9 mouse cellular contexts compared by ENCODE assay signal in the genomic region with DNA sequence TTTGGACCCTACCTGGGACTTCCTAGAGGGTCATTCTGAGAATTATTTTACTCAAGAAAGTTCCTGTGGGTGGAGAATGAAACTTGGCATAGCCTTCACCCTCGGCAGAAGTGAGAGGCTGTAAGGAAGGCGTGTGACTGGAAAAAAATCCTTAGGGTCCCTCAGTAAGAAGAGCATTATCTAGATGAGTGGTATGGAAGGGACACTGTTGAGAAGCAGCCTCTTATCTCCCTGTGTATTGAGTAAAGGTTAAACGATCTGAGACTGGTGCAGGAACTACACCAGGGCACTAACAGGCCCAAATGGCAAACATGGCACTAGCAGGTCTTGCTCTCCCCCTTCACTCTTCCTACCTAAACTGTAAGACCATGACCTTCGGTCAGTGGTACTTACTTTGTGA. TPM values are rescaled to one million over a fixed set of nuclear protein-coding genes. Genes with fewer than 3 reads are reported as not detected.
DNase-seq lines count a peak whose midpoint lies in the region; ATAC-seq and TF ChIP-seq lines count a peak whose summit lies in the region.
"Had no signal": no experiment of that assay in that cellular context is flagged by ENCODE, and none has a peak within 500 bp of the region (broad histone marks: within the 10 kb centered on the region; RNA-seq: fewer than 3 reads in every experiment).

No protein-coding gene starts in this region.

- H3K9me3 ChIP-seq in kidney, postnatal 0 days (replicated peaks; ENCODE audit: low read length): peaks cover 4% of the 10 kb centered on the region; the same call in 1 of the 2 replicates
- peaks cover 7% of the 10 kb centered on the region; the same call in 1 of the 2 replicates for H3K9me3 ChIP-seq in embryonic facial prominence, embryonic 10.5 days
- peaks cover 7% of the 10 kb centered on the region for H3K9me3 ChIP-seq in hindbrain, embryonic 16.5 days (ENCODE audit: control insufficient read depth, low read length)
- H3K9me3 ChIP-seq in midbrain, embryonic 15.5 days: no peaks in the 10 kb centered on the region

- H3K4me1 ChIP-seq in kidney, postnatal 0 days (replicated peaks; ENCODE audit: insufficient read depth, low read length): peaks cover 8% of the 10 kb centered on the region
- peaks cover 18% of the 10 kb centered on the region for H3K4me1 ChIP-seq in embryonic facial prominence, embryonic 10.5 days
- H3K4me1 ChIP-seq in hindbrain, embryonic 16.5 days (ENCODE audit: control insufficient read depth, insufficient read depth, low read depth, low read length): peaks cover 12% of the 10 kb centered on the region
- H3K4me1 ChIP-seq in midbrain, embryonic 15.5 days: peaks cover 17% of the 10 kb centered on the region

- H3K4me2 ChIP-seq in kidney, postnatal 0 days (ENCODE audit: low read length): peak overlapping the region; percentile 66
- H3K4me2 ChIP-seq in hindbrain, embryonic 16.5 days (ENCODE audit: low read length): peak overlapping the region; percentile 57
- peak overlapping the region; percentile 72 for H3K4me2 ChIP-seq in midbrain, embryonic 15.5 days

- H3K36me3 ChIP-seq in kidney, postnatal 0 days (ENCODE audit: insufficient read depth, low read length): peaks cover 12% of the 10 kb centered on the region
- H3K36me3 ChIP-seq in embryonic facial prominence, embryonic 10.5 days (replicated peaks): peaks cover 20% of the 10 kb centered on the region
- peaks cover 11% of the 10 kb centered on the region for H3K36me3 ChIP-seq in hindbrain, embryonic 16.5 days (ENCODE audit: control insufficient read depth, insufficient read depth, low read length)
- H3K36me3 ChIP-seq in midbrain, embryonic 15.5 days (replicated peaks): peaks cover 7% of the 10 kb centered on the region

- WGBS in kidney, postnatal 0 days: 79% methylated on average over 4 of the region's 4 CpGs
- 88% methylated on average over 4 of the region's 4 CpGs for WGBS in embryonic facial prominence, embryonic 10.5 days
- 90% methylated on average over 4 of the region's 4 CpGs for WGBS in hindbrain, embryonic 16.5 days
- WGBS in midbrain, embryonic 15.5 days: 91% methylated on average over 4 of the region's 4 CpGs

- no peak for TF ChIP-seq CTCF in kidney, postnatal 0 days (IDR thresholded peaks at IDR 0.05; ENCODE audit: low read depth)

- no peaks in the 10 kb centered on the region for H3K27me3 ChIP-seq in kidney, postnatal 0 days (ENCODE audit: insufficient read depth, low read length)
- no peaks in the 10 kb centered on the region for H3K27me3 ChIP-seq in embryonic facial prominence, embryonic 10.5 days (replicated peaks; ENCODE audit: low read depth, poor library complexity, severe bottlenecking)
- H3K27me3 ChIP-seq in hindbrain, embryonic 16.5 days (replicated peaks; ENCODE audit: control insufficient read depth, insufficient read depth, low read length): 0 out of 2 replicates have a peak, but pooled peaks cover 2% of the 10 kb centered on the region
- H3K27me3 ChIP-seq in midbrain, embryonic 15.5 days (replicated peaks): no peaks in the 10 kb centered on the region

- no peak; the same call in none of the 2 replicates for ATAC-seq in kidney, postnatal 0 days (replicated peaks; ENCODE audit: low FRiP score, low read depth)
- no peak; the same call in none of the 2 replicates for ATAC-seq in hindbrain, embryonic 16.5 days
- ATAC-seq in midbrain, embryonic 15.5 days (replicated peaks): peak; percentile 46
- ATAC-seq in monocyte, adult 5-6 weeks (replicated peaks; ENCODE audit: insufficient number of reproducible peaks, low FRiP score, low TSS enrichment, poor library complexity, severe bottlenecking): no peak

- H3K9ac ChIP-seq in kidney, postnatal 0 days (ENCODE audit: low read depth, low read length): no peak overlapping the region; the same call in 1 of the 2 replicates
- peak overlapping the region; percentile 91 for H3K9ac ChIP-seq in hindbrain, embryonic 16.5 days (ENCODE audit: low read depth, low read length)
- peak overlapping the region; percentile 91; the same call in 1 of the 2 replicates for H3K9ac ChIP-seq in midbrain, embryonic 15.5 days

- no peak overlapping the region for H3K27ac ChIP-seq in kidney, postnatal 0 days
- peak overlapping the region; percentile 96 for H3K27ac ChIP-seq in embryonic facial prominence, embryonic 10.5 days (replicated peaks)
- H3K27ac ChIP-seq in hindbrain, embryonic 16.5 days (ENCODE audit: low read depth, low read length): no peak overlapping the region
- peak overlapping the region; percentile 80; the same call in 1 of the 2 replicates for H3K27ac ChIP-seq in midbrain, embryonic 15.5 days

- DNase-seq in kidney, postnatal 0 days (ENCODE audit: low spot score): no peak
- DNase-seq in kidney, postnatal 36 days: no peak
- DNase-seq in embryonic facial prominence, embryonic 10.5 days (ENCODE audit: low spot score): no peak
- no peak for DNase-seq in layer of hippocampus, postnatal 25 days (ENCODE audit: extremely low spot score in 1 of 2, low spot score in 1 of 2)
- DNase-seq in thymus, postnatal 4 days: no peak

- peak overlapping the region; percentile 69 for H3K4me3 ChIP-seq in kidney, postnatal 0 days (replicated peaks; ENCODE audit: low read depth, low read length)
- peak overlapping the region; percentile 86 for H3K4me3 ChIP-seq in embryonic facial prominence, embryonic 10.5 days
- H3K4me3 ChIP-seq in hindbrain, embryonic 16.5 days (ENCODE audit: low read length): peak overlapping the region; percentile 84
- H3K4me3 ChIP-seq in midbrain, embryonic 15.5 days: peak overlapping the region; percentile 93

RNA-seq across cellular contexts. Expression of a gene that starts 0.4 kb away (rescaled TPM):
- polyA plus RNA-seq in kidney, postnatal 0 days (2015; fragmentation: Nextera tagmentation; extraction: Ambion mirVana): 33.0 and 35.0 TPM in 2 replicates
- polyA plus RNA-seq in embryonic facial prominence, embryonic 10.5 days (2016; fragmentation: Nextera tagmentation; extraction: Ambion mirVana): 84.8 and 85.6 TPM in 2 replicates
- polyA plus RNA-seq in hindbrain, embryonic 16.5 days (2015; fragmentation: Nextera tagmentation; extraction: Ambion mirVana): 88.3 and 102 TPM in 2 replicates
- polyA plus RNA-seq in midbrain, embryonic 15.5 days (2015; fragmentation: Nextera tagmentation; extraction: Ambion mirVana): 110 and 130 TPM in 2 replicates
- 75.8 to 125 TPM (median 95.0 TPM) in 3 replicates for total RNA-seq in monocyte, adult 5-6 weeks (2017)
- total RNA-seq in layer of hippocampus, postnatal 25 days (2021): 100 to 1,000 TPM; 137 to 183 TPM

RNA-seq across cellular contexts. Expression of a gene that starts 19.3 kb away (rescaled TPM):
- polyA plus RNA-seq in kidney, postnatal 0 days (2015; fragmentation: Nextera tagmentation; extraction: Ambion mirVana): 3.7 and 4.3 TPM in 2 replicates
- 3.2 and 3.6 TPM in 2 replicates for polyA plus RNA-seq in embryonic facial prominence, embryonic 10.5 days (2016; fragmentation: Nextera tagmentation; extraction: Ambion mirVana)
- polyA plus RNA-seq in hindbrain, embryonic 16.5 days (2015; fragmentation: Nextera tagmentation; extraction: Ambion mirVana): 3.9 and 4.5 TPM in 2 replicates
- 5.0 and 5.1 TPM in 2 replicates for polyA plus RNA-seq in midbrain, embryonic 15.5 days (2015; fragmentation: Nextera tagmentation; extraction: Ambion mirVana)
- total RNA-seq in monocyte, adult 5-6 weeks (2017): 3.0 to 13.1 TPM (median 4.2 TPM) in 3 replicates
- 1 to 10 TPM; 4.1 to 5.9 TPM for total RNA-seq in layer of hippocampus, postnatal 25 days (2021)

RNA-seq across cellular contexts. Expression of a gene that starts 22.4 kb away (rescaled TPM):
- polyA plus RNA-seq in kidney, postnatal 0 days (2015; fragmentation: Nextera tagmentation; extraction: Ambion mirVana): 0.20 TPM in 1 of 2 replicates, not detected in the other
- polyA plus RNA-seq in embryonic facial prominence, embryonic 10.5 days (2016; fragmentation: Nextera tagmentation; extraction: Ambion mirVana): 0.26 TPM in 1 of 2 replicates, not detected in the other
- polyA plus RNA-seq in hindbrain, embryonic 16.5 days (2015; fragmentation: Nextera tagmentation; extraction: Ambion mirVana): 0.63 TPM in 1 of 2 replicates, not detected in the other
- 0.40 and 0.82 TPM in 2 replicates for polyA plus RNA-seq in midbrain, embryonic 15.5 days (2015; fragmentation: Nextera tagmentation; extraction: Ambion mirVana)
- total RNA-seq in monocyte, adult 5-6 weeks (2017): not detected in 3 replicates
- total RNA-seq in layer of hippocampus, postnatal 25 days (2021): not detected
- total RNA-seq: hematopoietic stem cell, adult 5-6 weeks had no signal

RNA-seq across cellular contexts. Expression of a gene that starts 56.7 kb away (rescaled TPM):
- polyA plus RNA-seq in kidney, postnatal 0 days (2015; fragmentation: Nextera tagmentation; extraction: Ambion mirVana): 17.0 and 18.9 TPM in 2 replicates
- 32.4 and 33.8 TPM in 2 replicates for polyA plus RNA-seq in embryonic facial prominence, embryonic 10.5 days (2016; fragmentation: Nextera tagmentation; extraction: Ambion mirVana)
- polyA plus RNA-seq in hindbrain, embryonic 16.5 days (2015; fragmentation: Nextera tagmentation; extraction: Ambion mirVana): 14.4 and 18.0 TPM in 2 replicates
- 21.2 and 22.1 TPM in 2 replicates for polyA plus RNA-seq in midbrain, embryonic 15.5 days (2015; fragmentation: Nextera tagmentation; extraction: Ambion mirVana)
- total RNA-seq in monocyte, adult 5-6 weeks (2017): 2.0 to 2.2 TPM (median 2.0 TPM) in 3 replicates
- total RNA-seq in layer of hippocampus, postnatal 25 days (2021): 1 to 10 TPM; 6.7 to 6.9 TPM
- total RNA-seq: hematopoietic stem cell, adult 5-6 weeks had no signal

Comparison
In these comparisons a context has a peak if more than half of its experiments do, and no peak if none do; other contexts are left out.
1. H3K27ac ChIP-seq: peak in embryonic facial prominence, embryonic 10.5 days (single experiment) and midbrain, embryonic 15.5 days (single experiment); none in kidney, postnatal 0 days (single experiment) and hindbrain, embryonic 16.5 days (single experiment).
2. Peak in every context shown above with its lines, with median percentiles within 50 percentile points of each other: H3K4me2 ChIP-seq and H3K4me3 ChIP-seq.